ENCODE assay signal across 9 mouse cellular contexts in the genomic region with DNA sequence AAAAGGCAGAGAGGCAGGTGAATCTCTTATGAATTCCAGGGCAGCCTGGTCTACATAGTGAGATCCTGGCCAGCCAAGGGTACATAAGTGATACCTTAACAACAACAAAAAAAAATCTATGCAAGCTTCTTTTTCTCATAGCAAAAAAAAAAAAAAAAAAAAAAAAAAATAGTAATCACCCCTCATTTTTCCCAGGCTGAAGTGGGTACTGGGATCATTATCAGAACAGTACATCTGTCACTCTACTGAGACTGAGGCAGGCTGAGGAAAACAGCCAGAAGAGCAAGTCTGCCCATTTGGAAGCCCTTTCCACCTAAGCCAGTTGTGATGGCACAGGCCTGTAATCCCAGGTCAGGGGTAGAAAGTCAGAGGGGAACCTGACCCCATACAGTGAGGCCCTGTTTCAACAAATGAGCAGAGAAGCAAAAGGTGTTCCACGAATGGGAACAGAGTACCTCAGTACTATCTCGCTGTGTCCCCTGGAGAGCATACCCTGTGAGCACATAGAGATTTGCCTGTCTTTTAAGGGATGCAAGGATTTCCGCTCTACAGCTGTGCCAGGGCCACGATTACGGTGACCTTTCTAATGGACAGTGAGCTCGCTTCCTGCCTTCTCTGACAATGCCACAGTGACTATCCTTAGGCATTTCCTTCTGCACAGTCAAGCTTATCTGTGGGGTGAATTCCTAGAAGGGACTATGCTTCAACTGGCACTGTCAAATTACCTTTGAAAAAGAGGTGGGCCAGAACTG. TPM values are rescaled to one million over a fixed set of nuclear protein-coding genes. Genes with fewer than 3 reads are reported as not detected.
DNase-seq lines count a peak whose midpoint lies in the region; ATAC-seq and TF ChIP-seq lines count a peak whose summit lies in the region.
"Had no signal": no experiment of that assay in that cellular context is flagged by ENCODE, and none has a peak within 500 bp of the region (broad histone marks: within the 10 kb centered on the region; RNA-seq: fewer than 3 reads in every experiment).

No protein-coding gene starts in this region.

- TF ChIP-seq RAD21 in MEL (IDR thresholded peaks at IDR 0.05; ENCODE audit: low read depth, low read length) = no peak

- DNase-seq in kidney, adult 2 months = no peak
- DNase-seq in kidney, adult 11 months = no peak
- DNase-seq in CD4-positive helper T cell, adult 2 months (ENCODE audit: low read depth, low spot score) = peak; percentile 32
- no peak for DNase-seq in MEL (ENCODE audit: low read depth, low spot score)
- DNase-seq in right cerebral cortex, postnatal 25 days = no peak
- no peak for DNase-seq in layer of hippocampus, postnatal 25 days (ENCODE audit: extremely low spot score in 1 of 2, low spot score in 1 of 2)
- no peak for DNase-seq in embryo, embryonic 11 days

- TF ChIP-seq CTCF in kidney, adult 2 months (conservative IDR thresholded peaks at IDR 0.05; ENCODE audit: insufficient read depth, insufficient read length, low read depth, low read length) = no peak
- TF ChIP-seq CTCF in MEL (IDR thresholded peaks at IDR 0.05 in 2 of 3, conservative IDR thresholded peaks at IDR 0.05 in 1 of 3; ENCODE audit: control insufficient read depth in 1 of 3, insufficient read depth in 1 of 3, low read depth in 2 of 3, low read length in 3 of 3, poor library complexity in 1 of 3, severe bottlenecking in 1 of 3) = no peak

- H3K9ac ChIP-seq in MEL (ENCODE audit: control insufficient read depth, low read depth, low read length, poor library complexity, severe bottlenecking) = no peak overlapping the region
- 0 out of 2 replicates have a peak overlapping the region, but pooled peaks have one; percentile 45 for H3K9ac ChIP-seq in limb, embryonic 13.5 days
- H3K9ac ChIP-seq: neural tube, embryonic 13.5 days had no signal

- H3K4me2 ChIP-seq in limb, embryonic 13.5 days (replicated peaks) = 0 out of 2 replicates have a peak overlapping the region, but pooled peaks have one; percentile 4

- H3K27ac ChIP-seq in kidney, adult 2 months (ENCODE audit: insufficient read depth, low read depth, low read length) = peak overlapping the region; percentile 49
- H3K27ac ChIP-seq in MEL (ENCODE audit: control insufficient read depth, low read depth, low read length) = no peak overlapping the region
- peak overlapping the region; percentile 22; the same call in 1 of the 2 replicates for H3K27ac ChIP-seq in limb, embryonic 13.5 days

- H3K79me2 ChIP-seq in MEL (ENCODE audit: control insufficient read depth, insufficient read depth, low read length, poor library complexity) = peaks cover 85% of the 10 kb centered on the region

- TF ChIP-seq EP300 in MEL (IDR thresholded peaks at IDR 0.05; ENCODE audit: low read depth in 1 of 2, low read length in 2 of 2) = no peak

- TF ChIP-seq POLR2A in kidney, adult 2 months (IDR thresholded peaks at IDR 0.05; ENCODE audit: low read depth, low read length) = no peak
- no peak for TF ChIP-seq POLR2A in MEL (IDR thresholded peaks at IDR 0.05; ENCODE audit: control insufficient read depth in 1 of 2, insufficient read depth in 1 of 2, low read depth in 1 of 2, low read length in 2 of 2, poor library complexity in 1 of 2)

- no peaks in the 10 kb centered on the region for H3K27me3 ChIP-seq in kidney, adult 2 months (replicated peaks; ENCODE audit: control insufficient read depth, insufficient read depth, low read length)
- no peaks in the 10 kb centered on the region for H3K27me3 ChIP-seq in MEL (ENCODE audit: control insufficient read depth in 1 of 2, insufficient read depth in 2 of 2, low read length in 2 of 2)
- H3K27me3 ChIP-seq in limb, embryonic 13.5 days = no peaks in the 10 kb centered on the region
- H3K27me3 ChIP-seq: neural tube, embryonic 13.5 days had no signal

- peaks cover 62% of the 10 kb centered on the region for H3K4me1 ChIP-seq in kidney, adult 2 months (ENCODE audit: control insufficient read depth, insufficient read depth, low read length)
- peaks cover 21 to 66% of the 10 kb centered on the region in 2 experiments for H3K4me1 ChIP-seq in MEL (ENCODE audit: control insufficient read depth in 1 of 2, insufficient read depth in 2 of 2, low read length in 2 of 2)
- H3K4me1 ChIP-seq in limb, embryonic 13.5 days = peaks cover 71% of the 10 kb centered on the region

- no peaks in the 10 kb centered on the region for H3K36me3 ChIP-seq in kidney, adult 2 months (ENCODE audit: control insufficient read depth, insufficient read depth, low read length)
- peaks cover 0 to 68% of the 10 kb centered on the region in 2 experiments; a peak in 2 of 4 replicates for H3K36me3 ChIP-seq in MEL (ENCODE audit: control insufficient read depth in 1 of 2, insufficient read depth in 2 of 2, low read length in 2 of 2)
- 0 out of 2 replicates have a peak, but pooled peaks cover 6% of the 10 kb centered on the region for H3K36me3 ChIP-seq in limb, embryonic 13.5 days
- H3K36me3 ChIP-seq: neural tube, embryonic 13.5 days had no signal

- H3K9me3 ChIP-seq in MEL (replicated peaks; ENCODE audit: insufficient read depth, low read length) = no peaks in the 10 kb centered on the region
- H3K9me3 ChIP-seq in limb, embryonic 13.5 days = no peaks in the 10 kb centered on the region
- H3K9me3 ChIP-seq: neural tube, embryonic 13.5 days had no signal

- no peak overlapping the region for H3K4me3 ChIP-seq in kidney, adult 2 months (ENCODE audit: insufficient read depth, low read depth, low read length)
- no peak overlapping the region for H3K4me3 ChIP-seq in MEL (ENCODE audit: control insufficient read depth in 1 of 2, insufficient read depth in 1 of 2, low read depth in 2 of 2, low read length in 2 of 2)
- no peak overlapping the region for H3K4me3 ChIP-seq in limb, embryonic 13.5 days
- H3K4me3 ChIP-seq: neural tube, embryonic 13.5 days had no signal

- 33% methylated on average over 6 of the region's 6 CpGs for WGBS in kidney, adult 2 months
- 61% methylated on average over 6 of the region's 6 CpGs for WGBS in limb, embryonic 13.5 days

- ATAC-seq in limb, embryonic 13.5 days (ENCODE audit: low FRiP score, low read depth) = no peak

TF ChIP-seq in MEL, 35 proteins besides CTCF, POLR2A, EP300 and RAD21:
- TF ChIP-seq TAL1 (IDR thresholded peaks at IDR 0.05; ENCODE audit: low read length) (peak; percentile 44), TCF12 (IDR thresholded peaks at IDR 0.05; ENCODE audit: low read depth, low read length) (peak; percentile 26; the same call in 1 of the 2 replicates), MAX (IDR thresholded peaks at IDR 0.05; ENCODE audit: low read length) (no peak), GABPA (IDR thresholded peaks at IDR 0.05; ENCODE audit: low read depth, low read length) (no peak), CHD1 (IDR thresholded peaks at IDR 0.05; ENCODE audit: low read depth, low read length) (no peak), BHLHE40 (IDR thresholded peaks at IDR 0.05; ENCODE audit: borderline replicate concordance, low read depth, low read length) (no peak), HCFC1 (IDR thresholded peaks at IDR 0.05; ENCODE audit: low read depth, low read length) (no peak), ZNF384 (IDR thresholded peaks at IDR 0.05; ENCODE audit: low read depth, low read length) (peak; percentile 91), POLR2AphosphoS5 (IDR thresholded peaks at IDR 0.05; ENCODE audit: borderline replicate concordance, low read depth, low read length) (no peak), GATA1 (IDR thresholded peaks at IDR 0.05; ENCODE audit: low read depth, low read length) (peak; percentile 46; the same call in 1 of the 2 replicates)
TF ChIP-seq in MEL: peak in this region for 4.

RNA-seq across cellular contexts. Expression of gene Myh9, which starts 5.1 kb away (rescaled TPM):
- polyA plus RNA-seq in kidney, adult 2 months (2012; rRNA removed) = 57.7 and 64.1 TPM in 2 replicates
- total RNA-seq in MEL (2012; rRNA removed) = 59.3 and 65.1 TPM in 2 replicates
- polyA plus RNA-seq in MEL (2012; ENCODE audit: insufficient read depth in 1 of 2, insufficient read length in 2 of 2, low read depth in 1 of 2, low replicate concordance in 2 of 2, missing spikeins in 1 of 2) = 100 to 1,000 TPM; 158 to 176 TPM
- polyA plus RNA-seq in limb, embryonic 13.5 days (2015; fragmentation: Nextera tagmentation; extraction: Ambion mirVana) = 34.1 and 38.1 TPM in 2 replicates
- 10 to 100 TPM; 75.0 to 90.2 TPM for total RNA-seq in layer of hippocampus, postnatal 25 days (2021)
